Mouse (Mus musculus) left cerebral cortex, adult 6 months (tissue): ENCODE data around the gene Gm9733. TPM values are rescaled to one million over a fixed set of nuclear protein-coding genes. Genes with fewer than 3 reads are reported as not detected.

ENCODE experiments used
- long read RNA-seq, 2 experiments: library from polyadenylated mRNA; unstranded; transcript quantifications; one replicate each; pipeline ENCODE4 v2.0.0; 2019 to 2020
- polyA plus RNA-seq: library from polyadenylated mRNA; unstranded; fragments of <200 nt; fragmentation: Nextera tagmentation; gene quantifications from 2 replicates; pipeline ENCODE4 v1.2.3, GENCODE M21; 2021

Gm9733 gene
- polyA plus RNA-seq = not detected in 2 replicates
- long read RNA-seq, experiment 1 = 0 reads
- long read RNA-seq, experiment 2 = 0 reads

GRCm38 (mm10) chr3:15332063-15332462, at the start of gene Gm9733:
Gm9733 (minus strand) TSS chr3:15332302.

Other genes with a start within 250 kb of the Gm9733 start
- 0.16 TPM in 1 of 2 replicates, not detected in the other for gene Sirpb1a, start 94.2 kb upstream of the Gm9733 start, polyA plus RNA-seq
- gene Sirpb1b, start 242.8 kb upstream of the Gm9733 start, polyA plus RNA-seq = not detected in 2 replicates